Mouse (Mus musculus): ENCODE data around the gene Pard6a. TPM values are rescaled to one million over a fixed set of nuclear protein-coding genes. Genes with fewer than 3 reads are reported as not detected.

Pard6a gene
- polyA plus RNA-seq, 1 experiment, result 30.7 TPM

DNA sequence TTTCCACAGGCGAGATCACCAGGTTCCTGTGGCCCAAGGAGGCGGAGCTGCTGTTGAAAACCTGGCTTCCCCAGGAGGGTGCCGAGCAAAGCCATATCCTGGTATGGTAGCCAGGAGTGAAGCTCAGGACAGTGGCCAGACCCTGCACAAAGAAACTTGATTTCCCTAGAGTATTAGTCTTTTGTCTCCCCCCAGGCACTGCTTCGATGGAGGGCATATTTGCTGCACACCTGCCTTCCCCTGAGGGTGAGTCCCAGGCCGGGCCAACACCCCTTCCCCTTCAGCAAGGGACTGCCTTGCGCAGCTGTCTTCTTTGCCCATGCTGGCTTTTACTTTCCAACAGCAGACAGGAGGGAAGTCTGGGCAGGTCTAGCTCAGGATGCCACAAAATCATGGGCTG lies 14.4 kb upstream of the Pard6a start:
- H3K4me1 ChIP-seq (replicated peaks; ENCODE audit: control insufficient read depth, insufficient read depth, low read length), result peaks cover 35% of the 10 kb centered on the region
- peak overlapping the region; percentile 60 for H3K4me3 ChIP-seq (ENCODE audit: control insufficient read depth, insufficient read depth, low read length)
- H3K36me3 ChIP-seq (ENCODE audit: control insufficient read depth, insufficient read depth, low read length), result peaks cover 58% of the 10 kb centered on the region
- 2% methylated on average over 6 of the region's 6 CpGs for WGBS
- peak overlapping the region; percentile 95 for H3K27ac ChIP-seq (ENCODE audit: control insufficient read depth, insufficient read depth, low read length)
- no peaks in the 10 kb centered on the region for H3K27me3 ChIP-seq (ENCODE audit: control insufficient read depth, insufficient read depth, low read length)
- peak; percentile 50 for DNase-seq
- TF ChIP-seq POLR2A (IDR thresholded peaks at IDR 0.05; ENCODE audit: control insufficient read depth, extremely low read depth, insufficient read depth, low read length, poor library complexity) (no peak), CTCF (IDR thresholded peaks at IDR 0.05; ENCODE audit: borderline replicate concordance, control insufficient read depth, extremely low read depth, insufficient read depth, low read length, poor library complexity) (no peak)

DNA sequence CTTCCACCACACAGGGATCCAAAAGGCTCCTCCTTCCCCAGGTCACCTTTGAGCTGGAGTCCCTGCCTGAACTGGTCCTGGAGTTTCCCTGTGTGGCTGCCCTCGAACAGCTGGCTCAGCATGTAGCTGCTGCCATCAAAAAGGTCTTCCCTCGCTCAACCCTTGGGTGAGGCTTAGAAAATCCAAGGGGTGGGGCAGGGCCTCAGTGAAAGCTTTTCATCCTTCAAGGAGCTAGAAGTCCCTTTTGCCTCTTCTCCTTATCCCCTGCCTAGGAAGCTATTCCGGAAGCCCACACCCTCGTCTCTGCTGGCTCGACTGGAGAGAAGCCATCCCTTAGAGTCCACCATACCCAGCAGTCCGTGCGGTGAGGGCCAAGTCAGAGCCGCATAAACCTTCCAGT lies 13.4 kb upstream of the Pard6a start:
- Histone ChIP-seq H3K27ac (ENCODE audit: control insufficient read depth, insufficient read depth, low read length) (peak overlapping the region; percentile 95; the same call in 1 of the 2 replicates), H3K4me1 (replicated peaks; ENCODE audit: control insufficient read depth, insufficient read depth, low read length) (peaks cover 35% of the 10 kb centered on the region), H3K4me3 (ENCODE audit: control insufficient read depth, insufficient read depth, low read length) (no peak overlapping the region), H3K27me3 (ENCODE audit: control insufficient read depth, insufficient read depth, low read length) (no peaks in the 10 kb centered on the region), H3K36me3 (ENCODE audit: control insufficient read depth, insufficient read depth, low read length) (peaks cover 57% of the 10 kb centered on the region)
- 91% methylated on average over 8 of the region's 8 CpGs for WGBS
- no peak for DNase-seq
- TF ChIP-seq POLR2A (IDR thresholded peaks at IDR 0.05; ENCODE audit: control insufficient read depth, extremely low read depth, insufficient read depth, low read length, poor library complexity), result no peak
- TF ChIP-seq CTCF (IDR thresholded peaks at IDR 0.05; ENCODE audit: borderline replicate concordance, control insufficient read depth, extremely low read depth, insufficient read depth, low read length, poor library complexity), result no peak

DNA sequence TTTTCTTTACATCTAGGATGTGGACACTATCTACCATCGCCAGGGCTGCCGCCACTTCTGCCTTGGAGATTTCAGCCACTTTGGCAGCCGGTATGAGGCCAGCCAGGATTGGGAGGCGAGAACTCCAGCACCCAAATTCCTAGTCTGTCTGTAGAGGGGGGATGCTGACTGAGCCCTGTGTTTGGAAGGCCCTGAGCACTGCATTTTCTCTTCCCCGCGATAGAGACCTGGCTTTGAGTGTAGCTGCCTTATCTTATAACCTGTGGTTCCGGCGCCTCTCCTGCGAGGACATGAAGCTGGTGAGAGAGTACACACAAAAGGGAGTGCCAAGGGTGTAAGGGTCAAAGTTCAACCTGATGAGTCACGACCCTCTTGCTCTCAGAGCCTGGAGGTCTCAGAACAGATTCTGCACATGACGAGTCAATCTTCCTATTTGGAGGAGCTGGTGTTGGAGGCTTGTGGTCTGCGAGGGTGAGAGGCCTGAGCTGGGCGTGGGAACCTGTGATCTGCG lies 12.7 kb upstream of the Pard6a start:
- DNase-seq, result no peak
- Histone ChIP-seq H3K4me1 (replicated peaks; ENCODE audit: control insufficient read depth, insufficient read depth, low read length) (peaks cover 35% of the 10 kb centered on the region), H3K27ac (ENCODE audit: control insufficient read depth, insufficient read depth, low read length) (no peak overlapping the region), H3K27me3 (ENCODE audit: control insufficient read depth, insufficient read depth, low read length) (no peaks in the 10 kb centered on the region), H3K36me3 (ENCODE audit: control insufficient read depth, insufficient read depth, low read length) (peaks cover 57% of the 10 kb centered on the region), H3K4me3 (ENCODE audit: control insufficient read depth, insufficient read depth, low read length) (no peak overlapping the region)
- TF ChIP-seq POLR2A (IDR thresholded peaks at IDR 0.05; ENCODE audit: control insufficient read depth, extremely low read depth, insufficient read depth, low read length, poor library complexity) (no peak), CTCF (IDR thresholded peaks at IDR 0.05; ENCODE audit: borderline replicate concordance, control insufficient read depth, extremely low read depth, insufficient read depth, low read length, poor library complexity) (no peak)
- WGBS, result 94% methylated on average over 14 of the region's 14 CpGs

- Histone ChIP-seq H3K4me1 (replicated peaks; ENCODE audit: control insufficient read depth, insufficient read depth, low read length) (peaks cover 31% of the 10 kb centered on the region), H3K36me3 (ENCODE audit: control insufficient read depth, insufficient read depth, low read length) (peaks cover 61% of the 10 kb centered on the region), H3K27me3 (ENCODE audit: control insufficient read depth, insufficient read depth, low read length) (no peaks in the 10 kb centered on the region), H3K4me3 (ENCODE audit: control insufficient read depth, insufficient read depth, low read length) (no peak overlapping the region), H3K27ac (ENCODE audit: control insufficient read depth, insufficient read depth, low read length) (no peak overlapping the region)
- WGBS, result 96% methylated on average over 35 of the region's 35 CpGs
- DNase-seq, result no peak
- TF ChIP-seq CTCF (IDR thresholded peaks at IDR 0.05; ENCODE audit: borderline replicate concordance, control insufficient read depth, extremely low read depth, insufficient read depth, low read length, poor library complexity) (no peak), POLR2A (IDR thresholded peaks at IDR 0.05; ENCODE audit: control insufficient read depth, extremely low read depth, insufficient read depth, low read length, poor library complexity) (no peak)
Measured at GRCm38 (mm10) chr8:105689256-105689982, 11.5 kb upstream of the Pard6a start.

GRCm38 (mm10) chr8:105689983-105690360 lies 11.0 kb upstream of the Pard6a start:
- DNase-seq, result no peak
- 97% methylated on average over 9 of the region's 9 CpGs for WGBS
- Histone ChIP-seq H3K4me3 (ENCODE audit: control insufficient read depth, insufficient read depth, low read length) (no peak overlapping the region), H3K27ac (ENCODE audit: control insufficient read depth, insufficient read depth, low read length) (no peak overlapping the region), H3K27me3 (ENCODE audit: control insufficient read depth, insufficient read depth, low read length) (no peaks in the 10 kb centered on the region), H3K36me3 (ENCODE audit: control insufficient read depth, insufficient read depth, low read length) (peaks cover 67% of the 10 kb centered on the region), H3K4me1 (replicated peaks; ENCODE audit: control insufficient read depth, insufficient read depth, low read length) (peaks cover 25% of the 10 kb centered on the region)
- TF ChIP-seq CTCF (IDR thresholded peaks at IDR 0.05; ENCODE audit: borderline replicate concordance, control insufficient read depth, extremely low read depth, insufficient read depth, low read length, poor library complexity) (no peak), POLR2A (IDR thresholded peaks at IDR 0.05; ENCODE audit: control insufficient read depth, extremely low read depth, insufficient read depth, low read length, poor library complexity) (no peak)

DNA sequence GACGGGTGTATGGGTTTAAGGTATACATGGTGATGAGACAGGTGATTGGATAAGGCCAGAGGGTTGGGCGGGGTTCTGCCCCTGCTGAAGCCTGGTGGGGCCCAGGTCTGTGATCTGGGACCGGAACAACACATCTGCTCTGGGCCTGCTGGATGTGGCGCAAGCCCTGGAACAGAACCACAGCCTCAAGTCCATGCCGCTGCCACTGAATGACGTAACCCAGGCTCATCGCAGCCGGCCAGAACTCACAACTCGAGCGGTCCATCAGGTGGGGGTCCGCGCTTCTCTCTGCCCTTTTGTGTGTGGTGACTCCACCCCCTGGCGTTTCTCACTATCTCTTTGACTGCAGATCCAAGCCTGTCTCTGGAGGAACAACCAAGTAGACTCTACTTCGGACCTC lies 10.0 kb upstream of the Pard6a start:
- peaks cover 22% of the 10 kb centered on the region for H3K4me1 ChIP-seq (replicated peaks; ENCODE audit: control insufficient read depth, insufficient read depth, low read length)
- TF ChIP-seq POLR2A (IDR thresholded peaks at IDR 0.05; ENCODE audit: control insufficient read depth, extremely low read depth, insufficient read depth, low read length, poor library complexity) (no peak), CTCF (IDR thresholded peaks at IDR 0.05; ENCODE audit: borderline replicate concordance, control insufficient read depth, extremely low read depth, insufficient read depth, low read length, poor library complexity) (no peak)
- no peak overlapping the region for H3K4me3 ChIP-seq (ENCODE audit: control insufficient read depth, insufficient read depth, low read length)
- H3K27ac ChIP-seq (ENCODE audit: control insufficient read depth, insufficient read depth, low read length), result no peak overlapping the region
- WGBS, result 97% methylated on average over 14 of the region's 14 CpGs
- H3K36me3 ChIP-seq (ENCODE audit: control insufficient read depth, insufficient read depth, low read length), result peaks cover 77% of the 10 kb centered on the region
- H3K27me3 ChIP-seq (ENCODE audit: control insufficient read depth, insufficient read depth, low read length), result no peaks in the 10 kb centered on the region
- DNase-seq, result no peak
